Mouse (Mus musculus) hindbrain, embryonic 11.5 days (tissue): Measurements from ENCODE around the gene Rbbp8nl. TPM values are rescaled to one million over a fixed set of nuclear protein-coding genes. Genes with fewer than 3 reads are reported as not detected.

Experiments
- ATAC-seq: fragments of 200-750 bp; cut with Nextera tagmentation; 2 replicates; pipeline ENCODE4 v1.8.0; 2017; ENCODE audit warnings: mild to moderate bottlenecking, moderate TSS enrichment, moderate library complexity; ENCODE audit not compliant: low FRiP score
- DNase-seq: peaks from one replicate; pipeline ENCODE4 v3.0.0-alpha.2; 2015; ENCODE audit warnings: low spot score
- H3K27ac ChIP-seq: fragments of 300-500 bp; sonication (generic); 2 replicates; pipeline ENCODE4 v1.5.1; 2014; ENCODE audit warnings: mild to moderate bottlenecking, low read depth, low read length
- H3K27me3 ChIP-seq: fragments of 300-500 bp; sonication (generic); 2 replicates; pipeline ENCODE4 v1.6.1; 2014; ENCODE audit warnings: mild to moderate bottlenecking, low read length, moderate library complexity, mixed read lengths; ENCODE audit not compliant: control insufficient read depth, insufficient read depth
- H3K36me3 ChIP-seq: fragments of 300-500 bp; sonication (generic); 2 replicates; pipeline ENCODE4 v1.6.1; 2014; ENCODE audit warnings: mild to moderate bottlenecking, low read length, moderate library complexity, mixed read lengths; ENCODE audit not compliant: control insufficient read depth, insufficient read depth
- H3K4me1 ChIP-seq: fragments of 300-500 bp; sonication (generic); replicated peaks from 2 replicates; pipeline ENCODE4 v1.6.1; 2014; ENCODE audit warnings: low read length, mixed read lengths; ENCODE audit not compliant: control insufficient read depth, insufficient read depth
- H3K4me2 ChIP-seq: fragments of 300-500 bp; sonication (generic); replicated peaks from 2 replicates; pipeline ENCODE4 v1.6.1; 2014; ENCODE audit warnings: mild to moderate bottlenecking, low read depth, low read length
- H3K4me3 ChIP-seq: fragments of 300-500 bp; sonication (generic); 2 replicates; pipeline ENCODE4 v1.5.1; 2014; ENCODE audit warnings: low read depth, low read length
- H3K9ac ChIP-seq: fragments of 300-500 bp; sonication (generic); 2 replicates; pipeline ENCODE4 v1.6.1; 2014; ENCODE audit warnings: low read depth, low read length
- H3K9me3 ChIP-seq: fragments of 300-500 bp; sonication (generic); 2 replicates; pipeline ENCODE4 v1.6.1; 2016; ENCODE audit warnings: low read length; ENCODE audit not compliant: control insufficient read depth
- WGBS: fragments of 180-500 bp; shearing (Covaris S2); extraction: QIAGEN DNeasy Blood & Tissue Kit; methylation state at CpG from one replicate; pipeline ENCODE4 v1.1.7; 2014; 5-methylcytosine and 5-hydroxymethylcytosine counted together
- polyA plus RNA-seq: library from polyadenylated mRNA; unstranded; fragments of >200 nt; fragmentation: Nextera tagmentation; extraction: Ambion mirVana; gene quantifications from 2 replicates; pipeline ENCODE4 v1.2.1, GENCODE M21; 2014

Rbbp8nl gene
- polyA plus RNA-seq, 1 experiment from 2014 or later, result not detected

DNA sequence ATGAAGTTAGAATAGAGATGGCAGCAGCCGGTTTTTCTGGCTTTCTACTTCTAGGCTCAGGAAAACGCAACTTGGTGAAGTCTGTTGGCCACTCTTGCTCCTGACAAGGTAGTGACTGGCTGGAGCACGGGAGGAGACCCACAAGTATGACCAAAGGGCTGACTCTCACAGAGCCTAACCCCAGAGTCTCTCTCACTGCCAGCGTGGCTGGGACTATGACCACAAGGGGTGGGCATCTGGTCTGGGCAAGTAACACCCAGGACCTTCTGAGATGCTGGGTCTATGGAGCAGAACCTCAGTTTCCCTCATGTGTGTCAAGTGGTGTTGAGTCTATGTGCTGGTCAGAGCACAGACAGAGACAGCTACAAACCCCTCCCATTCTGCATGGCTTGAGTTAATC lies 13.3 kb downstream of the Rbbp8nl start:
- ATAC-seq (no peak), DNase-seq (no peak)
- Histone ChIP-seq H3K4me2 (no peak overlapping the region), H3K9ac (no peak overlapping the region), H3K27ac (no peak overlapping the region), H3K27me3 (no peaks in the 10 kb centered on the region), H3K4me1 (peaks cover 2% of the 10 kb centered on the region; the same call in 1 of the 2 replicates), H3K4me3 (no peak overlapping the region), H3K36me3 (no peaks in the 10 kb centered on the region), H3K9me3 (no peaks in the 10 kb centered on the region)
- 58% methylated on average over 4 of the region's 4 CpGs for WGBS

DNA sequence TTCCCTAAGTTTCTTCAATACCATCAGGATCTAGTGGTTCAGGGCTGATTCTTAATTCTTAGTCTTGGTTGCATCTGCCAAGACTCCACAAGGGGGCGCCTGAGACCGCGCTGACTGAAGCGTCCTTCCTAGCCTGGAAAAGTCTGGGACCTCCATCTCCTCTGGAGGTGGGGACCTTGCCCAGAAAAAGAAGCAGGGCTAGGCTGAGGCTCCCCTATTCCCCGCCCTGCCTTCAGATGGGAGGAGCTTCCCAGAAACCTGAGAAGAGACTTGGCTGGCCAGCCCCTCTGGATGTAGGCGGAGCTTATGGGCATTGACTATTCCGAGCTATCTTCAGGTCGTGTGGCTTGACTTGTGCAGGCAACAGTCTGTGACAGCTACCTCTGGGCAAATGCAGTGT lies 13.8 kb downstream of the Rbbp8nl start:
- ATAC-seq (peak; percentile 12; the same call in 1 of the 2 replicates), DNase-seq (peak; percentile 91)
- Histone ChIP-seq H3K36me3 (no peaks in the 10 kb centered on the region), H3K9me3 (no peaks in the 10 kb centered on the region), H3K4me1 (peaks cover 2% of the 10 kb centered on the region; the same call in 1 of the 2 replicates), H3K27ac (no peak overlapping the region), H3K4me3 (no peak overlapping the region), H3K27me3 (no peaks in the 10 kb centered on the region), H3K9ac (no peak overlapping the region), H3K4me2 (no peak overlapping the region)
- 0% methylated on average over 8 of the region's 8 CpGs for WGBS

DNA sequence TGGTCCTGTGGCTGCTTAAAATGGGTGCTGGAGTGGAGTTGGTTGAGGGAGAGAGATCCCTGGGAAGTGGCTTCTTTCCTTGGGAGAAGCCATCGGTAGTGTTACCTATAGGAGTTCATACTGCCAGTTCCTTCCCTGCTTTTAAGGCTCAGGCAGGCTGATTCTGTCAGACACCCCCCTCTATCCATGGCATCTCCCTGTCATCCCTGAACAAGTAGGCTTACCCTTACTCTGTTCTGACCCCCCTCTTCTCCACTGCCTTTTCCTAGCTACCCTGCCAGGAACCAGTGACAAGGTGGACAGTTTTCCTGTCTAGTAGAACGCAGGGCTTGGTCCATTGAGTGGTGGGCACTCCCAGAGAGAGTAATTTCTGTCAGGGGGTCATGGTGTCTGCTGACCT lies 15.2 kb downstream of the Rbbp8nl start:
- Histone ChIP-seq H3K9me3 (no peaks in the 10 kb centered on the region), H3K4me3 (no peak overlapping the region), H3K27ac (no peak overlapping the region), H3K4me1 (peaks cover 2% of the 10 kb centered on the region; the same call in 1 of the 2 replicates), H3K4me2 (no peak overlapping the region), H3K9ac (no peak overlapping the region), H3K36me3 (no peaks in the 10 kb centered on the region), H3K27me3 (no peaks in the 10 kb centered on the region)
- DNase-seq (no peak), ATAC-seq (no peak)
- WGBS, result 90% methylated on average over 2 of the region's 2 CpGs

DNA sequence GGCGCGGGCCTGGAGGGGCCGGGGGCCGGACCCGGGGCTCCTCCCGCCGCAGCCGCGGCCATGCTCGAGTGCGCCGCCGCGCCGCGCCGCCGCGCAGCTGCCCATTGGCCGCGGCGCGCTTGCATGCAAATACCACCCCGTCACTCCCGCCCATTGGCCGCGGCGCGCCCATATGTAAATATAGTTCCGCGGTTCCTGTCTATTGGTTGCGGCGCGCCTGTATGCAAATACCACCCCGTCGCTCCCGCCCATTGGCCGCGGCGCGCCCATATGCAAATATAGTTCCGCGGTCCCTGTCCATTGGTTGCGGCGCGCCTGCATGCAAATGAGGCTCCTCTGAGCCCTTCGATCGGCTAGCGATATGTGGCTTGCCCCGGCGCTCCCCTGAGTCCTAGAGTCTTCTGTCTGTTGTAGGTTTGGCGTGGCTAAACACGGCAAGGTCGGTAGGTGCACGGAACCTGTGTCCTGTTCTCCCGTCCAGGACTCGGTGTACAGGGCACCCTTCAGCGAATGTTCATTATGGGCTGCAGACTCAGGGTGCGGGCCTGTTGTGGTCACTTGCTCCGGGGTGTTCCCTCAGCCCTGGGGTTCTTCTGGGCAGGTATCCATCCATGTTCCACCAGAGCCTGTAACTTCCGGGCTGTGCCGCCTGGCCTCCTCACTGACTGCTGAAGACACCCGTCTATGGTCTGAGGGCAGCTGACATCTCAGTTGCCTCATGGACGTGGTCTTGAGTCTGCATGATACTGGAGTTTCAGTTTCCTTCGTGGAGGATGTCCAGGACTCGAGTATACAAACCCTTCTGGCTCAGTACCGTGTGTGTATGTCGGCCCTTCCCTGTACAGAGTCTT lies 16.1 kb downstream of the Rbbp8nl start, which contains the start of gene Cables2:
Cables2 (minus strand) TSS at position 103 of the 851 bp plus-strand sequence.
- peak within 1 kb of the TSS; percentile 91 for H3K9ac ChIP-seq
- H3K4me1 ChIP-seq, result peaks cover 2% of the 10 kb centered on the region; the same call in 1 of the 2 replicates
- H3K4me3 ChIP-seq, result peak within 1 kb of the TSS; percentile 78
- ATAC-seq, result peak; percentile 95
- 7% methylated on average over 66 of the region's 68 CpGs for WGBS
- H3K9me3 ChIP-seq, result no peaks in the 10 kb centered on the region
- no peaks in the 10 kb centered on the region for H3K27me3 ChIP-seq
- no peaks in the 10 kb centered on the region for H3K36me3 ChIP-seq
- H3K27ac ChIP-seq, result peak within 1 kb of the TSS; percentile 65
- DNase-seq, result peak; percentile 96
- peak within 1 kb of the TSS; percentile 94 for H3K4me2 ChIP-seq

DNA sequence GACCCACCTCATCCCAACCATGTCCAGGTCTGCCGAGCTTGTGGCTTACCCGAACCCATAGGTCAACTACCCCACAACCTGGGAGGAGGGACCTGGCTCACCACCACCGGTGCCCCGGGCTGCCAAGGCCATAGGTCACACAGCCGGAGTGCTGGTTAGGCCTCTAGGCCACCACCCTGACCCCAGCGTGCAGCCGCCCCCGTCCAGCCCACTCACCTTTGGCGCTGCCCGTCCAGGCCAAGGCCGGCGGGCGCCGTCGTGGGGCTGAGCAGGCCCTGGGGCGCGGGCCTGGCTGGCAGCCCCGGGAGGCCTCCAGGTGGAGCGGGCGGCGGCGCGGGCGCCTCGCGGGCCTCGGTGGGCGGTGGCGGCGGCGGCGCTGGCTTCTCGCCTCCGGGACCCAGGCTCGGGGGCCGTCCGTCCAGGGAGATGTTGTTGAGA lies 16.8 kb downstream of the Rbbp8nl start:
- DNase-seq (no peak), ATAC-seq (peak; percentile 47)
- H3K27ac ChIP-seq, result peak overlapping the region; percentile 65
- peak overlapping the region; percentile 94 for H3K4me2 ChIP-seq
- H3K9ac ChIP-seq, result peak overlapping the region; percentile 91
- peak overlapping the region; percentile 78 for H3K4me3 ChIP-seq
- 1% methylated on average over 18 of the region's 37 CpGs for WGBS
- no peaks in the 10 kb centered on the region for H3K9me3 ChIP-seq
- H3K4me1 ChIP-seq, result peaks cover 2% of the 10 kb centered on the region; the same call in 1 of the 2 replicates
- H3K27me3 ChIP-seq, result no peaks in the 10 kb centered on the region
- no peaks in the 10 kb centered on the region for H3K36me3 ChIP-seq

DNA sequence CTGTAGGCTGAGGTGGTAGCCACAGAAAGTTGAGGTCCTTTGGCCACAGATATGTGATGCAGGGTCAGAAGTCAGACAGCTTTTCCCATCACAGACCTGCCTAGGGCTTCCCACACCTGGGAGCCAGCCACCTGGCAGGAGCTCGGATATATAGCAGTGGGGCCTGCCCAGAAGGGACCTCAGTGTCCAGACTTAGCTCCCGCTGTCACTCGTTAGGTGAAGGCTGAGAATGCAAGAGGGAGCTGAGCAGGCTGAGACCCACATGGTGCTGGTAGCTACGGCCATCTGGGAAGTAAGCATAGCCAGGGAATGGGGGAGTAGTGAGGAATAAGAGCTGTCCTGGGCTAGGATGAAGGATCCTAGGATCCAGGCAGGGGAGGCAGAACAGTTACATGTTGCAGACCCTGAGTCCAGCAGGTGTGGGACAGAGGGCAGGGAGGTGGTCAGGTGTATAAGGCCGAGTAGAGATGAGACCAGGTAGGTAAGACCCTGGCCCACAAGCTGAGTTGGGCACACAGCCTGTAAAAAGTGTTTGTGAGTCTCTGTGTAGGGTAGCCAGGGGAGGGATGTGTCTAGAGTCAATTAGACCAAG lies 17.8 kb downstream of the Rbbp8nl start:
- Histone ChIP-seq H3K4me3 (no peak overlapping the region), H3K27ac (no peak overlapping the region), H3K9ac (no peak overlapping the region), H3K4me1 (peaks cover 2% of the 10 kb centered on the region; the same call in 1 of the 2 replicates), H3K9me3 (no peaks in the 10 kb centered on the region), H3K27me3 (no peaks in the 10 kb centered on the region), H3K36me3 (no peaks in the 10 kb centered on the region), H3K4me2 (0 out of 2 replicates have a peak overlapping the region, but pooled peaks have one; percentile 0)
- no peak for DNase-seq
- ATAC-seq, result no peak
- WGBS, result 86% methylated on average over 5 of the region's 5 CpGs

DNA sequence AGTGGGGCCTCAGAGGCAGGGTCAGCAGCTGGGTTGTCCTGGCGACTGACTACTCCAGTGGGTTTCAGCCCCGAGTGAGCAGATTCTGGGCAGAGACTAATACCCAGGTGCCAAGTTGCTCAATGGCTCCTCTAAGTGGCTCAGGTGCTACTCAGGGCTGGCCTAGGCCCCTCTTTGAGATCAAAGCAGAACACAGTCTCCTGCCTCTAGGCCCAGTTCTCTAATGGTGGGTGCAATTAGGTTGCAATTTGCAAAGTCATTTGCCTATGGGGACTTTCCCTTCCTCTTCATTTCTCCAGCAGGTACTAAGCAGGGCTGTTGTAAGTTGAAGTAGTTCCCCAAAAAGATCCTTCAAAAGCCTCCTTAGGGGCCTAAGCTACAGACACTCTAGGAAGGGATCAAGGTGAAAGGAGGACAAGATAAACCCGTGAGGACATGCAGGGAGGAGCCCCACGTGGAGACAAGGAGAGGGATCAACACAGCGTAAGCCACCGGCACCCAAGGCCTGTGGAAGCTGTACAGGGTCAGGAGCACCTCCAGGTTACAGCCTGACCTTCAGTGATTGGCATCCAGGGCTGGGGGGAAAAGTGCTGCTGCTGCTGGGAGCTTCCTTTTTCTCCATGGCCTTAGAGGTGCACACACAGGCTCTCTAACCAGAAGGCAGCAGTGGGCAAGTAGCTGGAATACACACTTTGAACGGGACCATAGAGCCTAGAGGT lies 19.0 kb downstream of the Rbbp8nl start:
- no peak overlapping the region for H3K9ac ChIP-seq
- no peak for ATAC-seq
- H3K4me3 ChIP-seq, result no peak overlapping the region
- WGBS, result 83% methylated on average over 7 of the region's 7 CpGs
- peaks cover 2% of the 10 kb centered on the region; the same call in 1 of the 2 replicates for H3K4me1 ChIP-seq
- H3K4me2 ChIP-seq, result no peak overlapping the region
- no peaks in the 10 kb centered on the region for H3K36me3 ChIP-seq
- no peaks in the 10 kb centered on the region for H3K9me3 ChIP-seq
- DNase-seq, result no peak
- H3K27ac ChIP-seq, result no peak overlapping the region
- H3K27me3 ChIP-seq, result no peaks in the 10 kb centered on the region

DNA sequence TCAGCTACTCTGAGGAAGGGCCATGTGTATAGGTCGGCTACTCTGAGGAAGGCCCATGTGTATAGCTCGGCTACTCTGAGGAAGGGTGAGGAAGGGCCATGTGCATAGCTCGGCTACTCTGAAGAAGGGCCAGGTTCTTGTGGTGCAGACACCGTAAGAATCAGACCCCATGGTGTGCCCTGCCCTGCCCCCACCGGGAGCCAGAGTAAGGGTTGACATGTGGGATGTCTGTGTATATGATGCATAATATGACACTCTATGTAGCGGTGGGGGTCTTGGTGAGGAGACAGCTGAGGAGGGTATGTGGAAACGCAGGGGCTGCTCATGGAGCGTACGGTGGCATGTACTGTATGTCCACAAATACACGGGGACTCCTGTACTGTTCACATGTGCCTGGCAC lies 20.4 kb downstream of the Rbbp8nl start:
- no peak overlapping the region for H3K4me2 ChIP-seq
- H3K27ac ChIP-seq, result no peak overlapping the region
- H3K27me3 ChIP-seq, result no peaks in the 10 kb centered on the region
- no peaks in the 10 kb centered on the region for H3K9me3 ChIP-seq
- H3K36me3 ChIP-seq, result no peaks in the 10 kb centered on the region
- H3K4me3 ChIP-seq, result no peak overlapping the region
- DNase-seq (no peak), ATAC-seq (no peak)
- peaks cover 2% of the 10 kb centered on the region; the same call in 1 of the 2 replicates for H3K4me1 ChIP-seq
- H3K9ac ChIP-seq, result no peak overlapping the region
- 93% methylated on average over 10 of the region's 10 CpGs for WGBS
